Mouse (Mus musculus) embryonic facial prominence, embryonic 15.5 days (tissue): Measurements from ENCODE around the gene Chrna5. TPM values are rescaled to one million over a fixed set of nuclear protein-coding genes. Genes with fewer than 3 reads are reported as not detected.

Source experiments
- ATAC-seq: fragments of 200-750 bp; cut with Nextera tagmentation; 2 replicates; pipeline ENCODE4 v1.8.0; 2017; ENCODE audit warnings: low read depth, moderate TSS enrichment; ENCODE audit not compliant: insufficient number of reproducible peaks, low FRiP score, low TSS enrichment
- H3K27ac ChIP-seq: fragments of 300-500 bp; sonication (generic); replicated peaks from 2 replicates; pipeline ENCODE4 v1.5.1; 2015; ENCODE audit warnings: mild to moderate bottlenecking, inconsistent platforms
- H3K27me3 ChIP-seq: fragments of 300-500 bp; sonication (generic); 2 replicates; pipeline ENCODE4 v1.6.1; 2015; ENCODE audit warnings: inconsistent platforms
- H3K36me3 ChIP-seq: fragments of 300-500 bp; sonication (generic); 2 replicates; pipeline ENCODE4 v1.6.1; 2015; ENCODE audit warnings: mild to moderate bottlenecking, inconsistent platforms
- H3K4me1 ChIP-seq: fragments of 300-500 bp; sonication (generic); 2 replicates; pipeline ENCODE4 v1.6.1; 2015; ENCODE audit warnings: inconsistent platforms
- H3K4me2 ChIP-seq: fragments of 300-500 bp; sonication (generic); replicated peaks from 2 replicates; pipeline ENCODE4 v1.6.1; 2015; ENCODE audit warnings: mild to moderate bottlenecking, inconsistent platforms
- H3K4me3 ChIP-seq: fragments of 300-500 bp; sonication (generic); replicated peaks from 2 replicates; pipeline ENCODE4 v1.5.1; 2015; ENCODE audit warnings: mild to moderate bottlenecking, inconsistent platforms
- H3K9ac ChIP-seq: fragments of 300-500 bp; sonication (generic); 2 replicates; pipeline ENCODE4 v1.6.1; 2015; ENCODE audit warnings: inconsistent platforms
- H3K9me3 ChIP-seq: fragments of 300-500 bp; sonication (generic); replicated peaks from 2 replicates; pipeline ENCODE4 v1.6.1; 2016; ENCODE audit warnings: inconsistent platforms
- WGBS: fragments of 180-500 bp; shearing (Covaris S2); methylation state at CpG from one replicate; pipeline ENCODE4 v1.1.7; 2015; 5-methylcytosine and 5-hydroxymethylcytosine counted together
- polyA plus RNA-seq: library from polyadenylated mRNA; unstranded; fragments of >200 nt; fragmentation: Nextera tagmentation; extraction: Ambion mirVana; gene quantifications from 2 replicates; pipeline ENCODE4 v1.2.1, GENCODE M21; 2015

Gene Chrna5
- polyA plus RNA-seq, 1 experiment from 2014 or later: 0.73 TPM

DNA sequence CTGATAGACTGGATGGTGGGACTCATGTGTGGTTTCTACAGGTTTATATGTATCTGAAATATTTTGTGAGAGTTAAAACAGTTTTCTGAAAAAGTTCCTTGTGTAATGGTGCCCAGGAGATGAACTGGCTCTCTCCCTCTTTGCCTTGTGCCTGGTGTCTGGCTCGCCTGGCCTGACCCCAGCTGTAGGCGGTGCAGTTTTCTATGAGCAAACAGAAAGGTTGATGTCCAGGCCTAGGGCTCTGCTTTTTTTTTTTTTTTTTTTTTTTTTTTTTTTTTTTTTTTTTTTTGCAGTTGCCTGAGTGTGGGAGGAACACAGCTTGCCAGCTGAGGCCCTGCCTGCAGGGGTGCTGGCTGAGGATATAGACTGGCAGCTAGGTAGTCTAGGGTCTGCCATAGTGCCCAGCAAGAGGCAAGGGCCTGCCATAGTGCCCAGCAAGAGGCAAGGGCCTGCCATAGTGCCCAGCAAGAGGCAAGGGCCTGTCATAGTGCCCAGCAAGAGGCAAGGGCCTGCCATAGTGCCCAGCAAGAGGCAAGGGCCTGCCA is 74.8 kb downstream of the Chrna5 start:
- Histone ChIP-seq H3K27me3 (no peaks in the 10 kb centered on the region), H3K4me3 (no peak overlapping the region), H3K4me2 (no peak overlapping the region), H3K9me3 (no peaks in the 10 kb centered on the region), H3K4me1 (no peaks in the 10 kb centered on the region), H3K9ac (no peak overlapping the region), H3K36me3 (no peaks in the 10 kb centered on the region), H3K27ac (no peak overlapping the region)
- WGBS: 68% methylated on average over 2 of the region's 2 CpGs
- ATAC-seq: no peak

Other genes starting within 250 kb of the Chrna5 start
- gene Wdr61, start 246.4 kb upstream of the Chrna5 start, polyA plus RNA-seq: 142 and 143 TPM in 2 replicates
- 472 and 489 TPM in 2 replicates for gene Crabp1, start 216.1 kb upstream of the Chrna5 start, polyA plus RNA-seq
- 26.2 and 27.2 TPM in 2 replicates for gene Ireb2, start 117.1 kb upstream of the Chrna5 start, polyA plus RNA-seq
- 4.7 and 5.4 TPM in 2 replicates for gene Hykk, start 63.6 kb upstream of the Chrna5 start, polyA plus RNA-seq
- gene Psma4, start 30.1 kb upstream of the Chrna5 start, polyA plus RNA-seq: 280 and 290 TPM in 2 replicates
- 0.92 and 1.0 TPM in 2 replicates for gene AY074887, start 29.9 kb upstream of the Chrna5 start, polyA plus RNA-seq
- 0.49 and 0.54 TPM in 2 replicates for gene Chrna3, start 45.7 kb downstream of the Chrna5 start, polyA plus RNA-seq
- gene Chrnb4, start 67.9 kb downstream of the Chrna5 start, polyA plus RNA-seq: 0.59 and 0.65 TPM in 2 replicates
- 32.2 and 34.0 TPM in 2 replicates for gene Ube2q2, start 168.0 kb downstream of the Chrna5 start, polyA plus RNA-seq
- gene Fbxo22, start 228.0 kb downstream of the Chrna5 start, polyA plus RNA-seq: 51.4 and 52.9 TPM in 2 replicates